Mouse (Mus musculus) cerebellum, adult 8-10 months (tissue): Measurements from ENCODE around the gene Rev1.
"Not testable (repeated sequence)": the region's sequence is repeated elsewhere in the genome, so short reads cannot be mapped to it uniquely, and the experiment has no call there.

ENCODE experiments used
- DNase-seq: peaks from one replicate; pipeline ENCODE4 v3.0.0; 2022

Rev1 gene

GRCm38 (mm10) chr1:38062156-38062555 lies 67.4 kb downstream of the Rev1 start:
- DNase-seq = not testable (repeated sequence)

- no peak for DNase-seq
These were observed 71.2 kb downstream of the Rev1 start for GRCm38 (mm10) chr1:38058417-38058816.

DNA sequence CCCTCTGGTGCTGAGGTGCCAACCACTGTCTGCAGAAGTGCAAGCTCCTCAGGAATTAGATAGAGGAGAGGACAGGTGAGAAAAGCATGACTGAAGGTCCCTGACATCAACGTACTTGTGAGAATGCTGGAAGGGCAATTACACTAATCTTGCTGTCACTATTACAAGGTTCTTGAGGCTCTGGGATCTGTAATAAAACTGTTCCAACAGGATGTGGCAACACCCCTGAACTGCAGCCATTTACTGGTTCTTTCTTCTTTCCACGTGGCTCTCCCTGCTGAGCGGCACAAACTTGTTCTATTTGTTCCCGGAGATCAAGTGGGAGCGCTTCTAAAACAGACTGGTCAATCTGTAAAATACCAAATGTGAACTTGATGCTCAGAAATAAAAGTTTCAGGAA lies 74.4 kb downstream of the Rev1 start:
- no peak for DNase-seq

- no peak for DNase-seq
These were observed 80.0 kb downstream of the Rev1 start for GRCm38 (mm10) chr1:38049562-38049961.

DNA sequence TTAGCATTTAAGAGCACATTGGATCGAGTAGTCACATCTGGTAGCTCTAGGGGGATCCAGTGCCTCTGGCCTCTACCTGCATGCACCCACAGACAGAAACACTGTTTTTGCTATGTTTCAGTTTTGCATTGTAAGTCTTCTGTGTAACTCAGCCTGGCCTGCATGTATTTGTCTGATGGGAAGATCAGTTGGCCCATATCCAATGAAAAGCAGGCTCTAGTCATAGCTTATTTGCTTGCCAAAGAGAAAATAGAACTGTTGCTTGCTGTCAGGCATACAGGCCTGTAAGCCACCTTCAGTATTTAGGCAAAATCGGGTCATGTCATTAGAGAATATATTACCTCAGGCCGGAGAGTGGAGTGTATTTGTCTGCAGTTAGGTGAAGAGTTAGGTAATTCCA lies 81.5 kb downstream of the Rev1 start:
- no peak for DNase-seq

DNA sequence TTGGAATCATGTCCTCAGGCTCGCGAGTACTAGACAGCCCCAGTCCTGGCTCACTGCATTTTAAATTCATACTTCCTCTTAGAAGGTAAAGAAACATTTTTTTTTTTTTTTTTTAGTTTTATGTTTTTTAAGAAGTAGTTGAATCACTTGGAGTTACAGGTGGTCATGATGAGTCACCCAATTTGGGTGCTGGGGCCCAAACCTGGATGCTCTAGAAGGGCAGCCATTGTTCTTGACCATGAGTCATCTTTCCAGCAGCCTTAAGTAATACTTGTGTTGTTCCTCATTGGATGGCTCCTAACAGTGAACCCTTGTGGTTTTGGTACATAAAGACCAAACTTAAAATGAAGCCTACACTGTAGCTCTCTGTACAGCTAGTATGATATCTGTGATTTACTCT lies 90.7 kb downstream of the Rev1 start:
- no peak for DNase-seq

- no peak for DNase-seq
These were observed 92.2 kb downstream of the Rev1 start for GRCm38 (mm10) chr1:38037375-38037774.

DNA sequence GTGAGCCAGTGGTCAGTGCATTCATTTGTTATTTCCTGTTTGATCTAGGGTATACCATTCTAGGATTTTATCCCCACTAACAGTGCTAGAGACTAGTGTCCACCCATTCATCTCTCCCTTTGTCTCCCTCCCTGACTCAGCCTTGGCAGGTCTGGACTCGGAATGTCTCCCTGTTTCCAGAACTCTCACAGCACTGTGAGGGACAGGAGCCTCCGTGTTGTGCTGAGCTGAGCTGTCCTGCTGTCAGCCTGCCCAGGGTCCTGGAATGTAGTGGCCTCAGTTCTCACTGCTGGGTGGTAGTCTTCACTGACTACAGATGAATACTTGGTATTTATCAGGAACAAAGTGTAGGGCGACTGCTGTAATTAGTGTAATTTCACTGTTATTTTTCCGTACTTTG lies 94.1 kb downstream of the Rev1 start:
- DNase-seq = no peak

GRCm38 (mm10) chr1:38031391-38031790 lies 98.2 kb downstream of the Rev1 start:
- DNase-seq = no peak

DNA sequence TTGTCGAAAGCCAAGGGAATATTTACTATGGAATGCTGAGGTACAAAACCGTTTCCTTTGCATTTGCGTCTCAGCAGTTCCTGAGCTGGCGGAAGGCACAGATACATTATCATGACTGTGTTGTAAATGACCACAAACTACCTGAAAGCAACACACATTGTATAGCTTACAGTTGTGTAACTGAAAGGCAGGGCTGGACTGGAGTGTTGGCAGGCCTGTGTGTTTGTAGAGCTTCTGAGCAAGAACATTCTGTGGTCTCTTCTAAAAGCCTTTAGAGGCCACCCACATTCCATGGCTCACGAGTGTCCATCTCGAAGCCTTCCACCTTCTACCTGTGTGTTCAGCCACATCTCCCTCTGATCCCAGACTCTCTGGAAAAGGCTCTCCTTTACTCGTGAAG lies 102.3 kb downstream of the Rev1 start:
- DNase-seq = no peak

DNA sequence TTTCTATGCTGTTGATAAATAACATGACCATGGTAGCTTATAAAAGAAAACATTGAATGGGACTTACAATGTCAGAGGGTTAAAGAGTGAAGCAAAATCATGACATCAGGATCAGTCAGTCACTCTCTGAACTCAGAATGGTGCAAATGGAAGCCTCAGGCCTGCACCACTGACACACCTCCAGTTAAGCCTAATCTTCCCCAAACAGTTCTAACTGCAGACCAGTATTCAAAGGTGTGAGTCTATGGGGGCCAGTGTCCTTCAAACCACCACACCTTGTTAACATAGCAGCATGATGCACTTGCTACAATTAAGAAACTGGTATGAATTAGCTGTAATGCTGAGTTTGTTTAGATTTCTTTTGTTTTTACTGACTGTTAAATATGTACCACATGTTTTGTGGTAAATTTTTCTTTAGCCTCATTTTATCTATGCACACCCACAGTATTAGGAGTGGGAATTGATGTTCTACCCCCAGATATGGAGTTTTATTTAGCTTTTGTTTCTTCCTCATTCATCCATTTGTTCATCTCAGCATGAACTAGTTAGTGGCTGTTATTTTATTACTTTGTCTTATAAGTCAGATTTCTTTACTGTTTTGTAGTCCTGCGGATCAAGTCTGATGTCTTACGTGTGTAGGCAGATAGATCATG lies 114.9 kb downstream of the Rev1 start:
- DNase-seq = no peak

- no peak for DNase-seq
These were observed 117.1 kb downstream of the Rev1 start for GRCm38 (mm10) chr1:38012509-38012908.

DNA sequence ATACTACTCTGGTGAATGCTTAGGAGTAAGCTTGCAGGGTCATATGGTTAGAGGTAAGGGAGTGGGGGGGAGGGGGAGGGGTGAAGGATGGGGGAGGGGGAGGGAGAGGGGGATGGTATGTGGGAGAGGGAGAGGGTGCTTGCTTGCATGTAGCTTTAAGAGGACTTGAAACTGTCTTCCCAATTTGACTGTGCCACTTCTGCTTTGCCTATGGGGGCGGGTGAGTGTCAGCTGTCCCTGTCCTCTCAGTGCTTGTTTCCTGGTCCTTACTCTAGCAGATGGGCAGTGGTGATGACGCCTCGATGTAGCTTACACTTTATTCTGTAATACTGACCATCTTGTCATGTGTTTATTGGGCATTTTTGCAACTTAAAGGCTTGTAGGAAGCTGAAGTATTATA lies 117.5 kb downstream of the Rev1 start:
- no peak for DNase-seq

- DNase-seq = no peak
These were observed 118.0 kb downstream of the Rev1 start for GRCm38 (mm10) chr1:38011647-38012046.

GRCm38 (mm10) chr1:38006741-38007140 lies 122.9 kb downstream of the Rev1 start:
- DNase-seq = no peak

DNA sequence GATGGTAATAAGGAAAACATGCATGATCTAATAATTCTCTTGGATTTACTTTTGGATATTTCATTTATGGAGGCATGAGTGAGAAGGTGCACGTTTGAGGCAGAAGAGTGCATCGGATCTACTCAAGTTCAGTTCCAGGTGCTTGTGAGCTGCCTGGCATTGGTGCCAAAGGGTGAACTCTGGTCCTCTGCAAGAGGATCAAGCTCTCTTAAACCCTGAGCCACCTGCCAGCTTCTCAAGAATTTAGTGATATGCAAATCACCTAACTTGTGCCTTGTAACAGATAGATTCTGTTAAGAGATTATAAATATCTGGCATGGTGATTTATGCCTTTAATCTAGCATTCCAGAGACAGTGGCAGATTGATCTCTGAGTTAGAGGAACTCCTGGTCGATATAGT lies 126.6 kb downstream of the Rev1 start:
- DNase-seq = no peak
